Mouse (Mus musculus): ENCODE data around the gene Axl.

DNA sequence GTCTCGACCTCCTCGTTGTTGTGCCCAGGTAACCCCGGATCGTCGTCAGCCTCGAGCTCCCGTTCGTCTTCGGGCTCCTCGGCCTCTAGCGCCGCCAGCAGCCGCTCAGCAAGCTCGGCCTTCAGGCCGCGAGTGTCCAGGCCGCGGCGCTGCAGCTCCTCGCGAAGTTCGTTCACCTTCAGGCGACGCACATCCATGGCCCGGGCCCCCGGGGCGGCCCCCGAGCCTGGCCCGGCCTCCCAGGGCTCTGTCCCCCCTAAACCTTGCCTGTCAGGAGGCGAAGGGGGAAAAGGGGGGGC, 34.1 kb downstream of the Axl start:
- TF ChIP-seq HCFC1 (IDR thresholded peaks at IDR 0.05; ENCODE audit: borderline replicate concordance, insufficient read depth, low read length): no peak
- no peak for TF ChIP-seq CHD2 (IDR thresholded peaks at IDR 0.05; ENCODE audit: low read depth, low read length)
- TF ChIP-seq ZNF384 (IDR thresholded peaks at IDR 0.05; ENCODE audit: low read depth, low read length): no peak
- no peak for TF ChIP-seq ZC3H11A (IDR thresholded peaks at IDR 0.05; ENCODE audit: borderline replicate concordance, low read depth, low read length)
- no peak for TF ChIP-seq MAFK (IDR thresholded peaks at IDR 0.05; ENCODE audit: insufficient read depth, low read depth, low read length)
